Mouse (Mus musculus) heart, embryonic 14.5 days (tissue): ENCODE measurements around the gene Phrf1. TPM values are rescaled to one million over a fixed set of nuclear protein-coding genes. Genes with fewer than 3 reads are reported as not detected.

Experiments used
- ATAC-seq: fragments of 200-750 bp; cut with Nextera tagmentation; 2 replicates; pipeline ENCODE4 v1.8.0; 2017; ENCODE audit warnings: low read depth, moderate TSS enrichment; ENCODE audit not compliant: insufficient number of reproducible peaks, insufficient read depth, low FRiP score
- H3K27ac ChIP-seq, 2 experiments: fragments of 200-500 bp in 1 of 2; fragments of 300-500 bp in 1 of 2; sonication (generic) in 1 of 2; replicated peaks in 1 of 2; 2 replicates each; pipeline ENCODE4 v1.5.1; 2012 to 2014; ENCODE audit warnings: low read depth in 2 of 2, low read length in 2 of 2, control low read depth in 1 of 2, mild to moderate bottlenecking in 1 of 2, mixed read lengths in 1 of 2; ENCODE audit not compliant: control insufficient read depth in 1 of 2, insufficient read depth in 1 of 2
- H3K27me3 ChIP-seq: fragments of 300-500 bp; sonication (generic); 2 replicates; pipeline ENCODE4 v1.6.1; 2014; ENCODE audit warnings: mild to moderate bottlenecking, low read length, control low read depth; ENCODE audit not compliant: control insufficient read depth, insufficient read depth
- H3K36me3 ChIP-seq: fragments of 300-500 bp; sonication (generic); 2 replicates; pipeline ENCODE4 v1.6.1; 2014; ENCODE audit warnings: mild to moderate bottlenecking, control low read depth, low read length, mixed read lengths; ENCODE audit not compliant: control insufficient read depth, insufficient read depth
- H3K4me1 ChIP-seq, 2 experiments: fragments of 200-500 bp in 1 of 2; fragments of 300-500 bp in 1 of 2; sonication (generic) in 1 of 2; 2 replicates each; pipeline ENCODE4 v1.6.1; 2012 to 2014; ENCODE audit warnings: low read length in 2 of 2, control low read depth in 1 of 2, mixed read lengths in 1 of 2; ENCODE audit not compliant: control insufficient read depth in 2 of 2, insufficient read depth in 2 of 2
- H3K4me2 ChIP-seq: fragments of 300-500 bp; sonication (generic); 2 replicates; pipeline ENCODE4 v1.6.1; 2014; ENCODE audit warnings: mild to moderate bottlenecking, low read length
- H3K4me3 ChIP-seq, 2 experiments: fragments of 200-500 bp in 1 of 2; fragments of 300-500 bp in 1 of 2; sonication (generic) in 1 of 2; 2 replicates each; pipeline ENCODE4 v1.5.1; 2012 to 2014; ENCODE audit warnings: low read length in 2 of 2, mild to moderate bottlenecking in 2 of 2, control low read depth in 1 of 2, low read depth in 1 of 2, moderate library complexity in 1 of 2; ENCODE audit not compliant: control insufficient read depth in 1 of 2, insufficient read depth in 1 of 2
- H3K9ac ChIP-seq: fragments of 300-500 bp; sonication (generic); 2 replicates; pipeline ENCODE4 v1.6.1; 2014; ENCODE audit warnings: mild to moderate bottlenecking, low read length
- H3K9me3 ChIP-seq: fragments of 300-500 bp; sonication (generic); 2 replicates; pipeline ENCODE4 v1.6.1; 2016; ENCODE audit warnings: low read length, control low read depth; ENCODE audit not compliant: control insufficient read depth
- WGBS: fragments of 180-500 bp; shearing (Covaris S2); extraction: QIAGEN DNeasy Blood & Tissue Kit; methylation state at CpG from one replicate; pipeline ENCODE4 v1.1.7; 2014; 5-methylcytosine and 5-hydroxymethylcytosine counted together
- polyA plus RNA-seq: library from polyadenylated mRNA; unstranded; fragments of >200 nt; fragmentation: Nextera tagmentation; extraction: Ambion mirVana; gene quantifications from 2 replicates; pipeline ENCODE4 v1.2.1, GENCODE M21; 2014

The Phrf1 gene
- polyA plus RNA-seq, 1 experiment from 2014 or later: 41.3 TPM

GRCm38 (mm10) chr7:141193348-141193856 lies 35.2 kb upstream of the Phrf1 start:
- Histone ChIP-seq H3K4me3 (peak overlapping the region; percentile 75 to 83), H3K4me1 (peaks cover 6 to 18% of the 10 kb centered on the region in 2 experiments; a peak in 3 of 4 replicates), H3K9me3 (no peaks in the 10 kb centered on the region), H3K36me3 (peaks cover 37% of the 10 kb centered on the region), H3K27me3 (no peaks in the 10 kb centered on the region), H3K9ac (peak overlapping the region; percentile 97), H3K27ac (peak overlapping the region; percentile 46 to 82; a peak in 3 of 4 replicates), H3K4me2 (peak overlapping the region; percentile 100)
- WGBS: 0% methylated on average over 43 of the region's 43 CpGs
- ATAC-seq: no peak; the same call in 1 of the 2 replicates

DNA sequence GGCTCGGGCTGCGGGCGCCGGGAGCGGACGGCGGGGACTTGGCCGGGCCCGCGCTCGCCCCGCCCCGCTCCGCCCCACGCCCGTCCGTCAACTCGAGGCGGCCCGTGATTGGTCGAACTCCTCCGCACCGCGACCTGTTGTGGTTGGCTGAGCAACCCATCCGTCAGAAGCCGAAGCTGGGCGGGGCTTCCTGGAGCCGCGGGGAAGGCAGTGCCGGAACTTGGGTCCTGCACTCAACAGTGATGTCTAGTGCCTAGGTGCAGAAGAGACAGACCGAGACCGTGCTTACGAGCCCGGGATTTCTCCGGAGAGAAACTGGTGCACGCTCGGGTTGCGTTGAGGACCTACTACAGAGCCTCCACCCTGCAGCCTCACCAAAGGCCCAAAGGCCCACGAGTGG lies 34.6 kb upstream of the Phrf1 start, which contains the start of the genes Hras and Lrrc56:
Gene Hras, minus strand, starts transcription at position 58 of the 400 bp plus-strand sequence.
Gene Lrrc56, plus strand, starts transcription at position 210 of the 400 bp plus-strand sequence.
- peak within 1 kb of the TSS; percentile 100 for H3K4me2 ChIP-seq
- peak within 1 kb of the TSS; percentile 66 to 82 for H3K27ac ChIP-seq
- peak within 1 kb of the TSS; percentile 97 for H3K9ac ChIP-seq
- peaks cover 6 to 18% of the 10 kb centered on the region in 2 experiments; a peak in 3 of 4 replicates for H3K4me1 ChIP-seq
- peak within 1 kb of the TSS; percentile 75 to 83 for H3K4me3 ChIP-seq
- WGBS: under 1% methylated on average over 37 of the region's 39 CpGs
- H3K27me3 ChIP-seq: no peaks in the 10 kb centered on the region
- no peaks in the 10 kb centered on the region for H3K9me3 ChIP-seq
- peak; percentile 96 for ATAC-seq
- H3K36me3 ChIP-seq: peaks cover 36% of the 10 kb centered on the region

DNA sequence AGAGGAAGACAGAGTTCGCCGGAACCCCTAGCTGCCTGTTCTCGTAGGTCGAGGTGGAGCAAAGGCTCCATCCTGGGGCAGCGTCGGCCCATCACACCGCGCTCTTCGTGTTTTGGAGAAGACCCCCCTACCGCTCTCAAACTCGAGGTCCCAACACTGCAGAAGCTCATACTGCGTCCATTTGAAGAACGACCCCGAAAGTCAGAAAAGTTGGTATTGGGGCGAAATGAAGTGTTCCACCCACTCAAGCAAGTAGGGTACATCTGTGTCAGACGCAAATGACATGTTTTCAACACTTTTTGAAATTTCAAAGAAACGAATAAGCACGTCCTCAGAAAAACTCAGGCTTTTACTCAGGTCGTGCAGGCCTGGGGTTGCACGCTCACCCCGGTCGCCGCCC lies 34.2 kb upstream of the Phrf1 start:
- H3K27me3 ChIP-seq: no peaks in the 10 kb centered on the region

GRCm38 (mm10) chr7:141194830-141195229 lies 33.8 kb upstream of the Phrf1 start:
- Histone ChIP-seq H3K36me3 (peaks cover 28% of the 10 kb centered on the region), H3K4me1 (peaks cover 6 to 18% of the 10 kb centered on the region in 2 experiments; a peak in 3 of 4 replicates), H3K9ac (peak overlapping the region; percentile 75), H3K27ac (peak overlapping the region; percentile 66 to 82; a peak in 3 of 4 replicates), H3K4me3 (peak overlapping the region; percentile 70 to 83), H3K9me3 (no peaks in the 10 kb centered on the region), H3K27me3 (no peaks in the 10 kb centered on the region), H3K4me2 (peak overlapping the region; percentile 100)
- ATAC-seq: no peak
- under 1% methylated on average over 28 of the region's 28 CpGs for WGBS

More for the DNA sequence above, 34.2 kb upstream of the Phrf1 start:
- ATAC-seq: no peak
- peak overlapping the region; percentile 70 to 83 for H3K4me3 ChIP-seq
- peak overlapping the region; percentile 75 for H3K9ac ChIP-seq
- peaks cover 6 to 18% of the 10 kb centered on the region in 2 experiments; a peak in 3 of 4 replicates for H3K4me1 ChIP-seq
- under 1% methylated on average over 23 of the region's 23 CpGs for WGBS
- peaks cover 31% of the 10 kb centered on the region for H3K36me3 ChIP-seq
- H3K4me2 ChIP-seq: peak overlapping the region; percentile 100
- peak overlapping the region; percentile 66 to 82 for H3K27ac ChIP-seq
- no peaks in the 10 kb centered on the region for H3K9me3 ChIP-seq

- no peaks in the 10 kb centered on the region for H3K9me3 ChIP-seq
- H3K4me3 ChIP-seq: no peak overlapping the region
- no peaks in the 10 kb centered on the region for H3K27me3 ChIP-seq
- H3K27ac ChIP-seq: no peak overlapping the region
- no peak overlapping the region for H3K9ac ChIP-seq
- no peak overlapping the region for H3K4me2 ChIP-seq
- peaks cover 19% of the 10 kb centered on the region for H3K36me3 ChIP-seq
- no peak for ATAC-seq
- 94% methylated on average over 2 of the region's 2 CpGs for WGBS
- H3K4me1 ChIP-seq: peaks cover 6 to 18% of the 10 kb centered on the region in 2 experiments; a peak in 3 of 4 replicates
These were observed 32.8 kb upstream of the Phrf1 start for GRCm38 (mm10) chr7:141195754-141196153.

DNA sequence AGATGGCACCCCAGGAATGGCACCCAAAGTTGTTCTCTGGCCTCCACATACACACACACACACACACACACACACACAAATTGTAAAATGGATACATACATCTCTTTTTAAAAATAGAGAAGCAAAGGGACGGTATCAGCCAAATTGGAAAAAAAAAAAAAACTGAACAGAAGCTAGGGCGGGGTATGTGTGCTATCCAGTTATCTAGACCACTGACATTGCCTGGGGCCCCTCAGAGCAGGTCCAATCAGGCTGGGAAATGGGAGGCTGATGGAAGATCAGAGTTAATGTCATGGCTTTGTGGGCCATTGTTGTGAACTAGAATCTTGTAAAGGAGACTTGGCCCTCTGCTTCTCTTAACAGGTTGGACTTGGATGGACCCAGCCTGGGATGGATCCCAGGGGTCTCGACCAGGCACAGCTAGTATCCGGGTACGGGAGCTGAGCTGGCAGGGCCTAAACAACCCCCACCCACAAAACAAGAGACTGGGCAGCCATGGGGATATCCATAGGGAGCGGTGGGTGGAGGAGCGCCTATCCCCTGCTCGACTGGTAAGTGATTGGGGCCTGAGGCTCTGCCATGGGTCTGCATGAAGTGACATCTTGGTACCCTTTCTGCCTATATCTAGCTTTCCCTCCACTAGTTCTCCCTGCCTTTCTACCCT lies 31.8 kb upstream of the Phrf1 start:
- Histone ChIP-seq H3K9ac (no peak overlapping the region), H3K27me3 (no peaks in the 10 kb centered on the region), H3K27ac (no peak overlapping the region), H3K36me3 (peaks cover 9% of the 10 kb centered on the region), H3K4me1 (peaks cover 6 to 17% of the 10 kb centered on the region in 2 experiments; a peak in 3 of 4 replicates), H3K9me3 (no peaks in the 10 kb centered on the region), H3K4me2 (no peak overlapping the region), H3K4me3 (no peak overlapping the region)
- ATAC-seq: no peak
- whole genome bisulfite sequencing: 81% methylated on average over 8 of the region's 8 CpGs

DNA sequence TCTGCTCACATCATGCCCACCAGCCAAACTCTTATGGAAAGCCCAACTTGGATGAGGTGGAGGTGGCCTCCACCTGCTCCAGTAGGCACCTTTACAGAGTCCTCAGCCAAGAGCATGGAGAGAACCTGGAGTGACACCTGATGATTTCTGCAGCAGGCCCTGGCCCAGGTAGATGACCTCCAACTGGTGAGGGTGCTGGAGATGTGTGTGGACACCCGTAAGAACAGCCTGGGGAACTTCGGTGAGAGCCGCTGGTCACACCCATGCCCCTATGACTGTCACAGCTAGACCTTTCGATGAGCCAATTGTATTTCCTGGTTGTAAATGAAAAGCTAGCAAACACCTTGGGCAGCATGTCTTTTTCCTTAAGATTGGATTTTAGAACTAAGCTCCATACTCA lies 30.5 kb upstream of the Phrf1 start:
- H3K27ac ChIP-seq: no peak overlapping the region
- no peaks in the 10 kb centered on the region for H3K36me3 ChIP-seq
- no peak overlapping the region for H3K9ac ChIP-seq
- no peak overlapping the region for H3K4me3 ChIP-seq
- H3K4me2 ChIP-seq: no peak overlapping the region
- 90% methylated on average over 4 of the region's 4 CpGs for WGBS
- H3K27me3 ChIP-seq: no peaks in the 10 kb centered on the region
- no peaks in the 10 kb centered on the region for H3K9me3 ChIP-seq
- ATAC-seq: no peak
- H3K4me1 ChIP-seq: peaks cover 2 to 4% of the 10 kb centered on the region in 2 experiments; a peak in 3 of 4 replicates
